Mouse (Mus musculus): ENCODE data around the gene Upk3b. TPM values are rescaled to one million over a fixed set of nuclear protein-coding genes. Genes with fewer than 3 reads are reported as not detected.
"Not testable (repeated sequence)": the region's sequence is repeated elsewhere in the genome, so short reads cannot be mapped to it uniquely, and the experiment has no call there.

Upk3b gene
- total RNA-seq, 4 experiments from 2014 or later: not detected

DNA sequence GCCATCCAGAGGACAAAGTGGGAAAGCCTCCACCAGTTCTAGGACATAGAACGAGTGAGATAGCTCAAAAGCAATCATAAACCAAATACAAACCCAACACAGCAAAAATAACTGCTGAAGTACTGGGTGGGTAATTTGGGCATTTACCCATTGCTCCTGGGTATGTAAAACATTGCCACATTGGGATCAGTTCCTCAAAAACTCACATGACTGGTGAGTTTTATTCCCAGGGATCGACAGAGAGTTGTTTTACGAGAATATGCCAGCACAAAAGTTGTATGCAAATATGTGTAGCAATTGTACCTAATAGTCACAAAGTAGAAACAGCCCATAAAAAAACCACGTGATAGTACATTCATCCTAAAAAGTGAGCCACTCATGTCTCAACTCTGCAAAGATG is 3.4 kb upstream of the Upk3b start:
- DNase-seq (ENCODE audit: low spot score in 2 of 2): no peak

DNA sequence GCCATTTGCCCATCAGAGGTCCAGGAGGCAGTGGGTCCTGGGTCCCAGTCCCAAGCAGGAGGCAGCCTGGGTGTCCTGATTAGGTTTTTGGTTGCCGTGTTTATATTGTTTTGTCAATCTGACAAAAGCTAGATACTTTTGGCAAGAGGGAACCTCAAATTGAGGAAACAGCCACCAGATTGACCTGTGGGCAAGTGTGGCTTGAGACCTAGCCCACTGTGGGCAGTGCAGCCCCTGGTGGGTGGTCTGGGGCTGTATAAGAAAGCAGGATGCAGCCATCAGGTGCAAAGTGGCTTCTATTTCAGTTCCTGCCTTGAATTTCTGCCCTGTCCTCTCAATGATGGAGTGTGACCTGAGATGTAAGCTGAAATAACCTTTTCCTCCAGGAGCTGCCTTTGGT is 3.0 kb upstream of the Upk3b start:
- DNase-seq (ENCODE audit: low spot score in 2 of 2): no peak

DNA sequence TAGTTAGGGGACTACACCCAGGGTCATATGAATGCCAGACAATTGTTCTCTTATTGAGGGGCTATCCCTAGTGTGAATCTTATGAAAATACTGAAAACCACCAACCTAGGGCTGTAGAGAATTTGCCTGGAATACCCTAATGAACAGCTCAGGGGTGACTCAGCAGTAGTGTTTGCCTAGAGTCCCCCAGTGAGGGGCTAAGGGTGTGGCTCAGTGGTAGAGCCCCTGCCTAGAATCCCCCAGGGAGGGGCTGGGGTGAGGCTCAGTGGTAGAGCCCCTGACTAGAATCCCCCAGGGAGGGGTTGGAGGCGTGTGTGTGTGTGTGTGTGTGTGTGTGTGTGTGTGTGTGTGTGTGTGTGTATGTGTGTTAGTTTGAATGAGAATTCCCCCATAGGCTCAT is 1.6 kb upstream of the Upk3b start:
- DNase-seq (ENCODE audit: low spot score in 2 of 2): no peak

GRCm38 (mm10) chr5:136040210-136040609 is 1.9 kb downstream of the Upk3b start:
- no peak for DNase-seq (ENCODE audit: low spot score in 2 of 2)

DNA sequence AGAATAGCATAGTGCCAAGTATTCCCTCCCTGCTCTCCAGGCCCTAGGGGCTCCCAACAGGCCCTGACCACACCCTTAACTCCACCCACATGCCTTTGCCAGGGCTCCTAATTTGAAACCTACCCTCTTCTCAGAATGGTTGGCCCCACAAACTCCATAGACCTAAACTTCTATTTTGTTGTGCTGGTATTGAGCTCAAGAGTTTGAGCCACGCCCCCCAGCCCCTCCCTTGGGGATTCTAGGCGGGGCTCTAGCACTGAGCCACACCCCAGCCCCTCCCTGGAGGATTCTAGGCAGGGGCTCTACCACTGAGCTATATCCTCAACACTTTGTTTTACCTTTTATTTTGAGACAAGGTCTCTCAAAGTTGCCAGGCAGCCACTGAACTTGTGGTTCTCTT is 3.0 kb downstream of the Upk3b start:
- DNase-seq (ENCODE audit: low spot score in 2 of 2): no peak

- DNase-seq (ENCODE audit: low spot score in 2 of 2): no peak
These were observed 3.4 kb downstream of the Upk3b start for GRCm38 (mm10) chr5:136041666-136042065.

DNA sequence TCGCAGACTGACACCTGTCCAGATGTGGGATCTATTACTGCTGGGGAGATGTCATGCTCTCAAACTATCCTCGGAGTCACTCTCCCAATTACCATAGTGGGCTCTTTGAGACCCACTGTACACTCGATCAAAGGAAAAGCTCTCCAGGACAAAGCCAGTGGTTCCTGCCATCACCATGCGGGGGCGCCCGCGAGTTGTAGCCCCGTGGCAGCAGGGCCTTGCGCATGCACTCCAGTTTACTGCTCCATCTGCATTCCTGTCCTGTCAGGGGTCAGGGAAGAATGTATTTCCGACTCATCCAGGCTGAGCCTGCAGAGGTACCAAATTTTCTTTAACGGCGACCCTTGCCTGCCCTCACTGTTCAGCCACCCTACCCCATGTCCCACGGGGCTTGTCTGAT is 6.6 kb downstream of the Upk3b start:
- no peak for DNase-seq (ENCODE audit: low spot score in 2 of 2)

- no peak for DNase-seq (ENCODE audit: low spot score in 2 of 2)
These were observed 7.1 kb downstream of the Upk3b start for GRCm38 (mm10) chr5:136045408-136045807.

GRCm38 (mm10) chr5:136045987-136046386 is 7.7 kb downstream of the Upk3b start:
- peak; percentile 34 to 80 for DNase-seq (ENCODE audit: low spot score in 2 of 2)

- DNase-seq (ENCODE audit: low spot score in 2 of 2): not testable (repeated sequence)
These were observed 10.2 kb downstream of the Upk3b start for GRCm38 (mm10) chr5:136048541-136048940.

DNA sequence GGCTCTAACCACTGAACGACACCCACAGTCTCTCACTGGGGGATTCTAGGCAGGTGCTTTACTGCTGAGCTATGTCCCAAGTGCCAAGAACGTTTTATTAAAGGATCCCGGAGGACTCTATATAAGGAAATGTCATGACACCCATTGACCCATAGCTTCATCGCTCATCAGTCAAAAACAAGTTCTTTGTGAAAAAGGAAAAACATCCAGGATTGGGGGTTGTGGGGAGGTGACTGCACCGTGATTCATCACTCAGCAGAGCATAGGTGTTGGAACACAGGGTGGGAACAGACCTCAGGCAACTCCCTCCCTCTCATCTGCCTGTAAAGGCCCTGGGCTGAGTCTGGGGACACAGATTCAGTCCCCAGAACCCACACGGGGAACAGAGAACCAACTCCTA is 11.6 kb downstream of the Upk3b start:
- DNase-seq (ENCODE audit: low spot score in 2 of 2): no peak

DNA sequence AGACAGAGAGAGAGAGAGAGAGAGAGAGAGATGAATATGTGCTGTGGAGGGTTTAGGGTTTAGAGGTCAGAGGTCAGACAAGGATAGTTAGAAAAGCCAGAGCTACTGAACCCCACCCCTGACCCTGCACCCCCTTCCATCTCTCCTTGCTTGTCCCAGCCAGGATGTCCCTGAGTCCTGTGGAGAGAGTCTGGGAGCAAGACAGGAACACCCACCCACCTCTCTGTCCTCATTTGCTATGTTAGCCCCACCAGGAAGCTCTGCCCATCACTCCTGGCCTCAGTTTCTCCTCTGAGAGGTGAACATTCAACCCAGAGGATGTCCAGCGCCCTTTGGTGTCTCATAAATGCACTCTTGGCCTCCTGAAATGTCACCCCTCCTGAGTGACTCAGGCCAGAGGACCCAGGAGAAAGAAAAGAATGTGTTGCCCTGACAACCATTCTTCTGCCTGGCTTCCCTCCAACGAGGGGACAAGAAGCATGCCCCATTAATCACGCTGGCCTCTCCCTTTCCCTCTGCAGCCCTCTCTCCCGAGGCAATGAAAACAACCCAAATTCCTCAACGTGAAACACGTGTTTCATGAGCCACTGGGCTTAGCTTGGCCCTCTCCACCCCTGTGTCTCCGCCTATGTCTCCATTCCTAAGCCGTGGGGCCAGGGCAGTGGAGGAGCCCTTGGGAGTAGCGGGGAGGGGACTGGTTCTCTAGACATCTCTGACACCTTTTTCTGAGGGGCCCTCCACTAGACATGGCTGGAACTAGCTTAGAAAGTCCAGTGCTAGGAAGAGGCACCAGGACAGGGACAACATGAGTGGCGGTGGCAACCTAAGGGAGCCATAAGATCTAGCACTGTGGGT is 13.2 kb downstream of the Upk3b start:
- DNase-seq (ENCODE audit: low spot score in 2 of 2): peak in 1 of 2 experiments; percentile 19

- no peak for DNase-seq (ENCODE audit: low spot score in 2 of 2)
These were observed 14.8 kb downstream of the Upk3b start for GRCm38 (mm10) chr5:136052861-136053655.

GRCm38 (mm10) chr5:136054301-136055077 is 16.2 kb downstream of the Upk3b start, which contains the start of gene Upk3bl:
TSS of gene Upk3bl (plus strand) at chr5:136054492.
- DNase-seq (ENCODE audit: low spot score in 2 of 2): no peak

DNA sequence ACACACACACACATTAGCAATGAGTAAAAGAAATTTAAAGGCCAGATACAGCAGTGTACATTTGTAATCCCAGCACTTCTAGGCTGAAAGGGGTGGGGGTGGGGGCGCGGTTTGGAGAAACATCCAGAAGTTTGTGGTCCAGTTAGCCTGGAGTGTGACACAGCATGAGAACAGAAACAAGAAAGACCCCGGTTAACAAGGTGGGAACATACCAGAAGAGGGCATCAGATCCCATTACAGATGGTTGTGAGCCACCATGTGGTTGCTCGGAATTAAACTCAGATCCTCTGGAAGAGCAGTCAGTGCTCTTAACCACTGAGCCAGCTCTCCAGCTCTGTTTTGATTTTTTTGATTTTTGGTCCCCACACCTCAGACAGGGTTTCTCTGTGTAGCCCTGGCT is 17.8 kb downstream of the Upk3b start:
- no peak for DNase-seq (ENCODE audit: low spot score in 2 of 2)

DNA sequence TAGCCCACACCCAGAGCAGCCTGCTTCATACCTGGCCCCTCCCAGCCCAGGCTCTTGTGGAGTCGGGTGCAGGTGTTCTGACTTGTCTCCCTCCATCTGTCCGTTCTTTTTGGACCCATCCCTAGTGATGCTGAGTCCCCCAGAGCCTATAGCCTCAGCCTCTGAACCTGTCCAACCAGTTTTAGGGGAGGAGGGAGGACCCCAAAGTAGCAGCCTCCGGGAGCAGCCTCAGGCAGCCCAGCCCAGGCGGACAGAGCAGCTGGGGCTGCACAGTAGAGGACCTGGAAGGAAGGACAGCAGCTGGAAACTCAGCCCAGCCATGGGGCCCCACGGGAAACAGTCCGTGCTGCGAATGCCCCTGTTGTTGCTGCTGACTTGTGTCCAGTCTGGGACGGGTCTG is 18.8 kb downstream of the Upk3b start:
- no peak for DNase-seq (ENCODE audit: low spot score in 2 of 2)

DNA sequence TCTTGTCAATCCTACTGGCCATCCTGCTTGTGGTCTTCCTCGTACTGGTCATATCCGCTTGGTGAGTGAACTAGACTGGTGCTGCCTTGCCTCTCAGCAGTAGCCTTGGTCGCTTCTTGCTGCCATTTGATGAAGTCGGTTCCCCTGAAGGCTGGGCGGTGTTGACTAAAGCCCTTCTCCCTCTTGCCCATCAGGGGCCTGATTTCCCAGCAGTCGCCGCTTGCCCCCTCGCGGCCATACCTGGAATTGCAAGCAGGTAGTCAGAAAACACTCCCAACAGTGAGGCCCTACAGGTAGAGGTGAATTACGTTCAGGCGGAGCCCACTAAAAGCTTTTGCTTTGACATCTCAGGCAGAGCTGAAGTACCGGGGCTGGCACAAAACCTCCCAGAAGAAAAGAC is 23.3 kb downstream of the Upk3b start:
- peak; percentile 34 to 67 for DNase-seq (ENCODE audit: low spot score in 2 of 2)

DNA sequence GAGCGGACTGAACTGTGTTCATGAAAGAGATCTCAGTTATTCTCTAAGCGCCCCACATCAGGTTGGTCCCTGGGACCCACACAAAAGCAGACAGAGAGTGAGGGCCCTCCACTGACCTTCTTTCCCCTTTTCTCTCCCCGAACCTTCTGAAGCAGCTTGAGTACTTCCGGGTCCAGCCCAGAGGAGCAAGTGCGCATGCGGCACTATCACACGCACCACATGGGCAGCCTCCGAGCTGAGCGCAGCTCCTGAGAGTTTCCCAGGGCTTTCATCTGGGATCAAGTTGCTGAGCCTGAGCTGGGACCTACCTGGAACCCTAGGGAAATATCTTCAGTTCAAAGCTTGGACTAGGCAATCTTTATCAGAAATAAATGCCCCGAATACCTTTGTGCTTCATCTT is 25.6 kb downstream of the Upk3b start:
- DNase-seq (ENCODE audit: low spot score in 2 of 2): no peak

- DNase-seq (ENCODE audit: low spot score in 2 of 2): not testable (repeated sequence)
These were observed 28.3 kb downstream of the Upk3b start for GRCm38 (mm10) chr5:136066404-136067148.

- no peak for DNase-seq (ENCODE audit: low spot score in 2 of 2)
These were observed 31.1 kb downstream of the Upk3b start for GRCm38 (mm10) chr5:136069411-136069810.

- DNase-seq (ENCODE audit: low spot score in 2 of 2): no peak
These were observed 34.8 kb downstream of the Upk3b start for GRCm38 (mm10) chr5:136073051-136073450.
